Mouse (Mus musculus) bone marrow, adult 2 months (tissue): ENCODE data around the gene Nufip1.

Experiments
- CTCF ChIP-seq: fragments of 200-500 bp; IDR thresholded peaks from 2 replicates; pipeline ENCODE4 v1.5.1; 2011; ENCODE audit warnings: low read length, control low read depth; ENCODE audit not compliant: control insufficient read depth, insufficient read depth
- POLR2A ChIP-seq: fragments of 200-500 bp; IDR thresholded peaks from 2 replicates; pipeline ENCODE4 v1.6.1; 2011; ENCODE audit warnings: low read depth, mild to moderate bottlenecking, control low read depth, low read length, borderline replicate concordance; ENCODE audit not compliant: control insufficient read depth

DNA sequence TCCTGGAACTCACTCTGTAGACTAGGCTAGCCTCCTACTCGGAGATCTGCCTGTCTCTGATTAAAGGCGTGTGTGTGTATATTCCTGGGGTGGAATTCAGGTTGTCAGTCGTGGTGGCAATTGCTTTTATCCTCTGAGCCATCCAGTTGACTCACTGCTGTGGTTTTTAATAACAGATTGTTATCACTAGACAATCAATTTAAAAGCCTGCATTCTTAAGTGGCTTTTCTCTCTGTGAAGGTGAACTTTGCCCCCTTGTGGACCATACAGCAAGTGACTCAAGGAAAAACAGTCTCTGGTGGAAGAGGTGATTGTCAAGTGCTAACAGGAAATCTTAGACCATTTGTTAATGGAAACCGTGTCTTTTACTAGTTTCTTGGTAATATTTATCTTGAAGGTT lies 8.3 kb downstream of the Nufip1 start:
- TF ChIP-seq CTCF: no peak
- no peak for TF ChIP-seq POLR2A
